ENCODE assay signal across 30 mouse cellular contexts in the genomic region with DNA sequence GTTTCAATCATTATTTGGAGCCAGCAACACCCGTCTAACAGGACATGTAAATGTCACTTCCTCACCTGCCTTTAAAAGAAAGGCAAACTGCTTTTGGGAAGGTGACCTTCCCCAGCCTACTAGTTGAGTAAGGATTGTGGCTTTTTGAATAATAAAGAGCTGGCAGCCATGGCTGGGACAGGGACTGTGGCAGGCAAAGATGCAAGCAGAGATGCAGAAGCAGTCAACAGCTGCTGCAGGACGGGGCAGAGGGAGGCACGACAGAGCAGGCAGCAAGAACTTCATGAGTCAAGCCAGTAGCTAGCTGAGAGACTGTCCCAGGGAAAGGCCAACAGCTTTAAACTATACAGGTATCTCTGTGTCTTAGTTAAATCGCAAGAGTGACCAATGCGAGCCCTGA.
A peak's percentile ranks its signal among the peaks of the same experiment; 100 is the strongest.
DNase-seq lines count a peak whose midpoint lies in the region; ATAC-seq and TF ChIP-seq lines count a peak whose summit lies in the region.
"Had no signal": no experiment of that assay in that cellular context is flagged by ENCODE, and none has a peak within 500 bp of the region (broad histone marks: within the 10 kb centered on the region; RNA-seq: fewer than 3 reads in every experiment).

No protein-coding gene starts in this region.

- H3K4me3 ChIP-seq in forebrain, embryonic 10.5 days = no peak overlapping the region
- H3K4me3 ChIP-seq in forebrain, embryonic 13.5 days = no peak overlapping the region
- H3K4me3 ChIP-seq in midbrain, embryonic 10.5 days = no peak overlapping the region
- no peak overlapping the region for H3K4me3 ChIP-seq in midbrain, embryonic 13.5 days (replicated peaks)
- H3K4me3 ChIP-seq in ES-E14 (ENCODE audit: insufficient read depth in 1 of 2, low read depth in 1 of 2, low read length in 2 of 2, poor library complexity in 1 of 2, severe bottlenecking in 1 of 2) = no peak overlapping the region
- H3K4me3 ChIP-seq: embryonic facial prominence, embryonic 10.5 days; embryonic facial prominence, embryonic 13.5 days; erythroblast, embryonic 14.5 days; heart, adult 2 months; heart, embryonic 10.5 days; heart, embryonic 13.5 days; hindbrain, embryonic 15.5 days had no signal

- in situ Hi-C loops in ES-E14 (cut with MboI; ENCODE audit: low sequenced_read_pairs in 2 of 2, unreplicated experiment in 2 of 2) = no loop called here

- H3K27me3 ChIP-seq in forebrain, embryonic 10.5 days (ENCODE audit: poor library complexity, severe bottlenecking) = no peaks in the 10 kb centered on the region
- no peaks in the 10 kb centered on the region for H3K27me3 ChIP-seq in forebrain, embryonic 13.5 days
- H3K27me3 ChIP-seq in midbrain, embryonic 10.5 days (ENCODE audit: low read depth, poor library complexity, severe bottlenecking) = peaks cover 14% of the 10 kb centered on the region
- no peaks in the 10 kb centered on the region for H3K27me3 ChIP-seq in midbrain, embryonic 13.5 days
- H3K27me3 ChIP-seq: CH12.LX; embryonic facial prominence, embryonic 13.5 days; heart, embryonic 13.5 days; hindbrain, embryonic 15.5 days; Patski had no signal

- H3K36me3 ChIP-seq in forebrain, embryonic 10.5 days (replicated peaks) = no peaks in the 10 kb centered on the region
- no peaks in the 10 kb centered on the region for H3K36me3 ChIP-seq in forebrain, embryonic 13.5 days (ENCODE audit: poor library complexity, severe bottlenecking)
- H3K36me3 ChIP-seq in midbrain, embryonic 10.5 days = no peaks in the 10 kb centered on the region
- H3K36me3 ChIP-seq in midbrain, embryonic 13.5 days = no peaks in the 10 kb centered on the region
- H3K36me3 ChIP-seq in ES-E14 (ENCODE audit: control insufficient read depth, insufficient read depth, low read length, poor library complexity, severe bottlenecking) = no peaks in the 10 kb centered on the region
- H3K36me3 ChIP-seq: embryonic facial prominence, embryonic 10.5 days; embryonic facial prominence, embryonic 13.5 days; G1E; heart, embryonic 10.5 days; heart, embryonic 13.5 days; hindbrain, embryonic 15.5 days had no signal

- H3K4me2 ChIP-seq in forebrain, embryonic 13.5 days = no peak overlapping the region
- H3K4me2 ChIP-seq in midbrain, embryonic 13.5 days (replicated peaks) = no peak overlapping the region
- H3K4me2 ChIP-seq: embryonic facial prominence, embryonic 13.5 days; heart, embryonic 13.5 days; hindbrain, embryonic 15.5 days had no signal

- H3K4me1 ChIP-seq in forebrain, embryonic 10.5 days = peaks cover 34% of the 10 kb centered on the region
- peaks cover 24% of the 10 kb centered on the region for H3K4me1 ChIP-seq in forebrain, embryonic 13.5 days
- H3K4me1 ChIP-seq in midbrain, embryonic 10.5 days = peaks cover 43% of the 10 kb centered on the region
- peaks cover 21% of the 10 kb centered on the region for H3K4me1 ChIP-seq in midbrain, embryonic 13.5 days (replicated peaks)
- peaks cover 2 to 4% of the 10 kb centered on the region in 2 experiments; a peak in 2 of 4 replicates for H3K4me1 ChIP-seq in ES-E14 (ENCODE audit: control insufficient read depth in 2 of 2, insufficient read depth in 2 of 2, low read length in 2 of 2, poor library complexity in 1 of 2)
- H3K4me1 ChIP-seq: heart, embryonic 10.5 days; heart, embryonic 13.5 days had no signal

- H3K9ac ChIP-seq in forebrain, embryonic 13.5 days = no peak overlapping the region
- no peak overlapping the region for H3K9ac ChIP-seq in midbrain, embryonic 13.5 days (replicated peaks)
- no peak overlapping the region for H3K9ac ChIP-seq in ES-E14 (ENCODE audit: insufficient read depth, low read depth, low read length, poor library complexity, severe bottlenecking)
- H3K9ac ChIP-seq: embryonic facial prominence, embryonic 13.5 days; forebrain, postnatal 0 days; heart, embryonic 13.5 days; hindbrain, embryonic 15.5 days had no signal

- DNase-seq in forebrain, embryonic 10.5 days (ENCODE audit: extremely low spot score, low spot score) = no peak
- DNase-seq in midbrain, embryonic 10.5 days (ENCODE audit: low spot score) = no peak
- DNase-seq in ES-E14 (ENCODE audit: low read depth, low spot score) = peak; percentile 34
- no peak for DNase-seq in lung, postnatal 10 days
- no peak for DNase-seq in layer of hippocampus, adult 18-20 months (ENCODE audit: low spot score in 2 of 2)
- DNase-seq: adrenal gland, adult 8-10 months; adrenal gland, postnatal 25 days; cerebellum, adult 11-12 months; cerebellum, adult 8-10 months; cerebellum, postnatal 10 days; cerebellum, postnatal 36 days; embryo, embryonic 11 days; forebrain, postnatal 0 days; gastrocnemius, postnatal 36 days; heart, adult 2 months; heart, postnatal 14 days had no signal

- H3K9me3 ChIP-seq in forebrain, embryonic 10.5 days = no peaks in the 10 kb centered on the region; the same call in 1 of the 2 replicates
- no peaks in the 10 kb centered on the region for H3K9me3 ChIP-seq in forebrain, embryonic 13.5 days (replicated peaks)
- H3K9me3 ChIP-seq in midbrain, embryonic 10.5 days (replicated peaks) = 0 out of 2 replicates have a peak, but pooled peaks cover 5% of the 10 kb centered on the region
- H3K9me3 ChIP-seq in midbrain, embryonic 13.5 days = no peaks in the 10 kb centered on the region
- no peaks in the 10 kb centered on the region for H3K9me3 ChIP-seq in ES-E14 (ENCODE audit: control insufficient read depth, insufficient read depth, low read depth, low read length)
- H3K9me3 ChIP-seq: embryonic facial prominence, embryonic 10.5 days; embryonic facial prominence, embryonic 13.5 days; heart, embryonic 10.5 days; heart, embryonic 13.5 days; hindbrain, embryonic 15.5 days had no signal

- ATAC-seq in forebrain, embryonic 13.5 days = no peak
- ATAC-seq in midbrain, embryonic 13.5 days = no peak
- ATAC-seq: activated CD4-positive, CD25-positive, alpha-beta regulatory T cell, adult 4 months; forebrain, embryonic 14.5 days; forebrain, postnatal 0 days; intestine, postnatal 0 days; Patski had no signal

- WGBS in forebrain, embryonic 10.5 days = 74% methylated on average over 5 of the region's 5 CpGs
- 75% methylated on average over 5 of the region's 5 CpGs for WGBS in forebrain, embryonic 13.5 days
- 70% methylated on average over 5 of the region's 5 CpGs for WGBS in midbrain, embryonic 10.5 days
- WGBS in midbrain, embryonic 13.5 days = 76% methylated on average over 5 of the region's 5 CpGs

- H3K27ac ChIP-seq in forebrain, embryonic 10.5 days = peak overlapping the region; percentile 54; the same call in 1 of the 2 replicates
- no peak overlapping the region for H3K27ac ChIP-seq in forebrain, embryonic 13.5 days
- peak overlapping the region; percentile 64; the same call in 1 of the 2 replicates for H3K27ac ChIP-seq in midbrain, embryonic 10.5 days (replicated peaks)
- H3K27ac ChIP-seq in midbrain, embryonic 13.5 days = no peak overlapping the region
- no peak overlapping the region for H3K27ac ChIP-seq in ES-E14 (ENCODE audit: insufficient read depth, low read depth, low read length, poor library complexity, severe bottlenecking)
- H3K27ac ChIP-seq: embryonic facial prominence, embryonic 10.5 days; embryonic facial prominence, embryonic 13.5 days; heart, adult 2 months; heart, embryonic 10.5 days; heart, embryonic 13.5 days; hindbrain, embryonic 15.5 days had no signal

TF ChIP-seq in ES-E14, 5 proteins besides CTCF, POLR2A, EP300 and RAD21:
- TF ChIP-seq MAFK (IDR thresholded peaks at IDR 0.05; ENCODE audit: insufficient read depth, low read depth, low read length) = no peak
- no peak for TF ChIP-seq ZC3H11A (IDR thresholded peaks at IDR 0.05; ENCODE audit: borderline replicate concordance, low read depth, low read length)
- TF ChIP-seq ZNF384 (IDR thresholded peaks at IDR 0.05; ENCODE audit: low read depth, low read length) = no peak
- no peak for TF ChIP-seq HCFC1 (IDR thresholded peaks at IDR 0.05; ENCODE audit: borderline replicate concordance, insufficient read depth, low read length)
- TF ChIP-seq CHD2 (IDR thresholded peaks at IDR 0.05; ENCODE audit: low read depth, low read length) = no peak

Comparison
In these comparisons a context has a peak if more than half of its experiments do, and no peak if none do; other contexts are left out.
1. H3K27ac ChIP-seq: peak in forebrain, embryonic 10.5 days (single experiment) and midbrain, embryonic 10.5 days (single experiment); none in forebrain, embryonic 13.5 days (single experiment), midbrain, embryonic 13.5 days (single experiment) and ES-E14 (single experiment).